Mouse (Mus musculus) bone marrow macrophage, adult 2 months (primary cell): ENCODE data around the gene Olfr157.

Experiments used
- CTCF ChIP-seq: IDR thresholded peaks from 2 replicates; pipeline ENCODE4 v1.5.1; 2012; ENCODE audit warnings: low read depth, mild to moderate bottlenecking, low read length, moderate library complexity
- POLR2A ChIP-seq: IDR thresholded peaks from 2 replicates; pipeline ENCODE4 v1.6.1; 2012; ENCODE audit warnings: mild to moderate bottlenecking, low read depth, low read length, borderline replicate concordance

DNA sequence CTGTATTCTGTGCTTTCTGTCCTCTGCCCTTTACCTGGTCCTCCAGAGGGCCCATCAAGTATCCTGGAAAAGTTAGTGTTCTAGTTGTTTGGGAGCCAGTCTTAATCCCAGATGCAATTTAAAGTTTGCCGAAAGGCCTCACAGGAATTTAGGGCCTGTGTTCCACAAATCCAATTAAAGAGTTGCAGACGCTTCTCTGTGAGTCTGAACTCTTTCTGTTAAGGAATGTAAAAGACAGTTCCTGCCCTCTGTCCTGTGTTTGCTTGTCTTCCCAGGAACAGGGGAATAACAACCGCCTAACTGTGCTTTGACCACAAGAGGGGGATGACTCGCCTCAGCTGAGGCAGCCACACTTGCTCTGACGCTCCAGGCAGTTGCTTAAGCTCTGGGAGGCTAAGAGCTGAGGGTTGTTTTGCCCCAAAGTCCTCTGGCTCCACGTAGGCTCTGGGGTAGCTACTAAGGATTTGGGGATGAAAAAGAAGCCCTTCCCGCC lies 16.1 kb downstream of the Olfr157 start, which contains the start of gene Olfr156:
- TF ChIP-seq POLR2A (no peak), CTCF (no peak)
